8 mouse cellular contexts compared by ENCODE assay signal in the genomic region with DNA sequence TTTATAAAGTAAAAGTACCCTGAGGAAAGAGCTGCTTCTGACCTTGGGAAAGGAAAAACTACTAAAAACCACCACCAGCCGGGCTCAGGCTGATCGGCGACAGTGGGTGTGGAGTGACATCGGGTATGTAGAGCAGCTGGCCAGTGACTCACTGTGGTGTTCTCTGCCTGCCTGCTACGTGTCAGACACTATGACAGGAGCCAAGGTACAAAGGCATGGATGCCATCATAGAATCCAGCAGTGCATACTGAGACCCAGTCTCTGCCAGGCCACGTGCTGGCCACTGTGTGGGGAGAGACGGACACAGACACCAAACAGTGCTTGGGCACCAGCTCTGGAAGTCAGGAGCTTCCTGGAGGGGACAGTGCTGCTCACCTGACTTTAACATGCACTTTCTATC. TPM values are rescaled to one million over a fixed set of nuclear protein-coding genes. Genes with fewer than 3 reads are reported as not detected.
DNase-seq lines count a peak whose midpoint lies in the region; ATAC-seq and TF ChIP-seq lines count a peak whose summit lies in the region.

No protein-coding gene starts in this region.

- peak overlapping the region; percentile 27 for H3K9ac ChIP-seq in liver, embryonic 14.5 days (replicated peaks)

- no peaks in the 10 kb centered on the region for H3K9me3 ChIP-seq in liver, embryonic 14.5 days (ENCODE audit: control insufficient read depth, low read length)

- H3K4me1 ChIP-seq in liver, embryonic 14.5 days (replicated peaks; ENCODE audit: control insufficient read depth in 2 of 2, insufficient read depth in 2 of 2, low read length in 1 of 2) = peaks cover 31 to 41% of the 10 kb centered on the region in 2 experiments

- DNase-seq in kidney, adult 18-20 months = peak; percentile 22
- no peak for DNase-seq in kidney, postnatal 25 days
- DNase-seq in MN1 (ENCODE audit: low spot score) = peak; percentile 83
- DNase-seq in heart, adult 9 months (ENCODE audit: low spot score in 2 of 2) = peak; percentile 60
- DNase-seq in liver, embryonic 14.5 days (ENCODE audit: low read depth in 3 of 3, low spot score in 3 of 3) = no peak
- DNase-seq in testis, postnatal 10 days (ENCODE audit: low spot score) = no peak
- no peak for DNase-seq in urinary bladder, postnatal 10 days (ENCODE audit: low spot score)
- DNase-seq in spleen, adult 12 weeks (ENCODE audit: low spot score) = no peak

- WGBS in liver, embryonic 14.5 days (ENCODE audit: insufficient replicate concordance) = 56% methylated on average over 7 of the region's 7 CpGs

- peak overlapping the region; percentile 64 for H3K4me2 ChIP-seq in liver, embryonic 14.5 days (ENCODE audit: low read depth)

- no peaks in the 10 kb centered on the region for H3K27me3 ChIP-seq in liver, embryonic 14.5 days (ENCODE audit: control insufficient read depth, insufficient read depth, low read length)

- no peak overlapping the region for H3K4me3 ChIP-seq in liver, embryonic 14.5 days (ENCODE audit: insufficient read depth in 1 of 2, low read depth in 2 of 2, low read length in 2 of 2)

- ATAC-seq in liver, embryonic 14.5 days (ENCODE audit: insufficient read depth) = peak; percentile 26; the same call in 1 of the 2 replicates

- TF ChIP-seq EP300 in liver, embryonic 14.5 days (IDR thresholded peaks at IDR 0.05; ENCODE audit: low read depth) = no peak

- peaks cover 5% of the 10 kb centered on the region; the same call in 1 of the 2 replicates for H3K36me3 ChIP-seq in liver, embryonic 14.5 days (replicated peaks; ENCODE audit: control insufficient read depth, insufficient read depth, low read depth)

- H3K27ac ChIP-seq in liver, embryonic 14.5 days = peak overlapping the region; percentile 87

- no peak for TF ChIP-seq CTCF in liver, embryonic 14.5 days (IDR thresholded peaks at IDR 0.05; ENCODE audit: low read depth)

RNA-seq across cellular contexts. Expression of a gene that starts 5.1 kb away (rescaled TPM):
- 10.1 and 10.9 TPM in 2 replicates for polyA plus RNA-seq in liver, embryonic 14.5 days (2012; rRNA removed)
- 15.3 and 16.6 TPM in 2 replicates for polyA plus RNA-seq in liver, embryonic 14.5 days (2014; fragmentation: Nextera tagmentation; extraction: Ambion mirVana)

Comparison
In these comparisons a context has a peak if more than half of its experiments do, and no peak if none do; other contexts are left out.
1. DNase-seq: peak in kidney, adult 18-20 months (single experiment), MN1 (single experiment) and heart, adult 9 months (2 of 2); none in kidney, postnatal 25 days (0 of 2), liver, embryonic 14.5 days (0 of 3), testis, postnatal 10 days (single experiment), urinary bladder, postnatal 10 days (single experiment) and spleen, adult 12 weeks (single experiment).